Mouse (Mus musculus): ENCODE measurements at regions not wholly inside any gene's neighbourhood (a gene's known extent, or its start where the extent isn't known, plus 50 kb on each side); places are given as distances from the start of the nearest gene placed in this dataset.

- TF ChIP-seq CTCF (IDR thresholded peaks at IDR 0.05; ENCODE audit: low read depth), result no peak
- no peak for TF ChIP-seq EP300 (optimal IDR thresholded peaks at IDR 0.05)
Measured at GRCm38 (mm10) chr2:53713106-53713640, 372.2 kb downstream of the Rprm start.
